Mouse (Mus musculus) urinary bladder, adult 18-20 months (tissue): ENCODE measurements at regions not wholly inside any gene's neighbourhood (a gene's known extent, or its start where the extent isn't known, plus 50 kb on each side); places are given as distances from the start of the nearest gene placed in this dataset.

Experiments used
- DNase-seq, 2 experiments: peaks; one replicate each; pipeline ENCODE4 v3.0.0; 2022; ENCODE audit warnings: low spot score in 2 of 2, mixed read lengths in 2 of 2

DNA sequence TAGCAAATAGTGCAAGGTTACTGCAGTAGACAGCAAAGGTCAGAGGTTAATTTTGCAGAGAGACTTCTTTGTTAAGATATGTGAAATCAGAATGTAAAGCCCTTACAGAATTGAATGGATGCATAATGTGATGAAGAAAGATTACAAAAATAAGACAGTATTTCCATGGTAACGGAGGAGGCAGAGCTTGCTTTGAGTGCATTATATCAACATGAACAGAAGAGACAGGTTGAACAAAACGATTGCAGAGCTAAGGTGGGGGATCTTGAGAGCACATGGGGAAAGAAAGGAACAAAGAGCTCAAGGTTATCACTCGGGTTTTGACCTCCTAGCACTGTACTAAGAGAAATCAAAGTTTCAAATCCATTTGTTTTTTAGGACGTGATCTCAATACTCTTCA lies 106.2 kb upstream of the Rap2b start:
- DNase-seq, result no peak

DNA sequence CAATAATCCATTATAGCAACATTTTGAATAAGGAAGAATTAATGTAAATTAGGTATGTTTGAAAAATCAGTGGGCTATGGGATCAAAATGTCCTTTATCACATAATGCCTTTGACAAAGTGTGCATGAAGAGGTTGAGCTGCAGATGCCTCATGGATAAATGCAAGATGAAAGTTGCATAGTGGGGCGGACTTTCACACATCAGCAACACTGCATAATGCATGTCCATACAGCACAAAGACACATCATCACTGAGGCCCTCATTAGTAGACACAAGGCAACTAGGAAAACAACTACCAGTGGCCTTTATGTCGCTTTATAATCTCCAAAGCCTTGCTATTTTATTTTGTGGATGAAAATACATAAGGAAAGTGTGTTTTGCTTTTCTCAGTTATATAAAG lies 105.8 kb upstream of the Rap2b start:
- no peak for DNase-seq

DNA sequence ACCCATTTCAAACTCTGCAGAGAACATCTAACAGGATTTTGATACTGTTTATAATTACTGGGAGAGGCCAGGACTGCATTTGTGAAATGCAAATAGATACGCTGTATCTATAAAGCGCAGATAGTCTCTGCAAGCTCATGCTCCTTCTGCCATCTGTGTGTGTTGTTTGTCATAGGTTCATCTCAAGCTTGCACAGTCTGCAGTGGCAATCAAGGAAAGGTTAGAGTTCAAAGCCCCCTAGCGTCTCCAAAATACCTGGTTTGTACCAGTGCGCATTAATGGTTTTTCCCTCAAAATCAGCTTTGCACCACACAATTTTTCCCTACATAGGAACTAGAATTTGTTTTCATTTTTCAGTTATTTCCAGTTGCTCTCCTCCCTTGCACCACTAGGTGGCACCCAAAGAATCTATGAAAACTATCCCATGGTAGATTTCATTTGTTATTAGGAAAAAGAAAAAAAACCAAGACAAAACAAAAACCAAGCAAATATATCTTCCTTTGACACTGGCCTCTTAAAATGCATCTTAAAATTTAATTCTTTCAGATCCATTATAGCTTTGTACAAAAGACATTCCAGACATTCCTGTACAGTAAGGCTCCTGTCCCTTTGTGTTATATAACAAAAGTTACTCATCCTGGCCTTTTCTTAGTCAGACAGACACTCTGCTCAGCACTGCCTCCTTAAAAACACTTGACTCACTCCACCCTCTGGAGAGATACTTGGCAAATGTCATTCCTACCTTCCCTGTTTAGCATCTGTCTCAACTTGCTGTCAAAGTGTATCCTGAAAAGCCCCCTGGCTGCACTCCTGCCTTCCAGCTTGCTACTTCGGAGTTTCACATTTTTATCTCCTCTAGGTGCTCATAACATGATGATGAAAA lies 92.7 kb upstream of the Rap2b start:
- peak in 1 of 2 experiments; percentile 7 for DNase-seq

DNA sequence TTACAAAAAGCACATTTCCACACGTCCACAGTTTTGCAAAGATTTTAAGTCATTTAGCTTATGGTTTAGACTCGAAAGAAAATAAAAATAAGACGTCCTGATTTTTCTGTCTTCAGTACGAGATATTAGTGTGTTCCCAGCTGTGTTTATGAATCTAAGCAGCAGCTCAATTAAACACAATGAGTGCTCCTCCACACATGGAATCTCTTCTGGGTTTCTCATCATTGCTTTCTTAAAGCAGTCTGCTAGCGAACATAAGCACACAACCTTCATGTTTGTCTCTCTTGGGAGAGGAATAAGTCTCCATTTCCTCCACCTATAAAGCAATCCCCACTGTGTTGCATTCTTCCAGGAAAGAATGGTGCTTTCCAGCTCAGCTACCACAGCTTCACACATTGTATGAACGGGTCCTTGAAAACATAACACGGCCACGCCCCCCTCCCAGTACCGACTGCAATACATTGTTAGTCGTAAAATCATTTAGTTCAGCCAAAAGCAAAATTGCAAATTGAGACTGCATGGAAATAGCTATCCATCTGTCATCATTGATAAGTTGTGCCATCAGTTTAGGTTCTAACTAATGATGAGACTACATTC lies 75.4 kb upstream of the Rap2b start:
- DNase-seq, result no peak

DNA sequence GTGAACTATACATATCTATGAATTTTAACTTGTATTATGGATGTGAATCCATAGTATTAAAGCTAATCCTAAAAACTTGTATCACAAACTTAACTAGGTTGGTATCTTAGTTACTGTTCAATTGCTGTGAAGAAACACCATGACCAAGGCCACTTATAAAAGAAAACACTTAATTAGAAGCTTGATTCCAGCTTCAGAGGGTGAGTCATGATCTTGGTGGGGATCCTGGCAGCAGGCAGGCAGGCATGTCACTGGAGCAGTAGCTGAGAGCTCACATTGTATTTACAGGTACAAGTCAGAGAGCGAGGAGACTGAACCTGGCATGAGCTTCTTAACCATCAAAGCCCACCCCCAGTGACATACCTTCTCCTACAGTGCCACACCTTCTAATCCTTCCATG lies 73.2 kb upstream of the Rap2b start:
- DNase-seq, result no peak

DNA sequence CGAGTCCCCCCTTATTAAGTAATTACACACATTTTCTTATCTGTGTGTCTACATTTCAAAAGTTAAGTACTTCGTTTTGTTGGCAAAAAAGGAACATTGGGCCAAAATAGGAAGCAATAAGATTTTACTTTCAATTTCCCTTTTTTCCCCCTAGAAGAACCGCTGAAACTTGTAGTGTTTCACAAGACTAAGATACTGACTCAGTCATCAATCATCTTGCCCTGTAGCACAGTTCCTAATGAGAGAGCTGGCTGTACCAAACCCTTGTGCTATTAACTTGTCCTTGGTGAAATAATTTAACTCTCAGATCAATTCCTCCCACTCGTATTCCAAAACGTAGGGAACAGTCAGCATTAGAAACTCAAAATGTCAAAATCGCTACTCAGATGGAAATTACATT lies 66.6 kb upstream of the Rap2b start:
- no peak for DNase-seq

DNA sequence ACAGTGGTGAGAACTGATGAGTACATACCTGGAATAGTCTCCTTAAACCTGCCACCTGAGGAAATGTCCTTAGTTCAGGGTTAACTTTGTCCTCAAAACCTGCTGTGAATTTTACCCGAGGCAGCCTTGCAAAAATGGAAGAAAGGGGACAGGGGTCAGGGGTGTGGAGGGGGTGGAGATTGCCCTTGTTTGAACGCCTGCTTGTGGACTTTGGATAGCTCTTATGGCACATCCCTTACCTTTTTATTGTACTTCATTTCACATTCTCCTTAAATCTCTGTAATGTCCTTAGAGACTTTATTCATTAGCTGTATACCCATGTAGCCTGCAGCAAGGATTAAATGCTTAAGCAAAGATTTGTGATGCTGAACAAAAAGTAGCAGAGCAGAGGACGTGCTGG lies 64.1 kb upstream of the Rap2b start:
- DNase-seq, result no peak

DNA sequence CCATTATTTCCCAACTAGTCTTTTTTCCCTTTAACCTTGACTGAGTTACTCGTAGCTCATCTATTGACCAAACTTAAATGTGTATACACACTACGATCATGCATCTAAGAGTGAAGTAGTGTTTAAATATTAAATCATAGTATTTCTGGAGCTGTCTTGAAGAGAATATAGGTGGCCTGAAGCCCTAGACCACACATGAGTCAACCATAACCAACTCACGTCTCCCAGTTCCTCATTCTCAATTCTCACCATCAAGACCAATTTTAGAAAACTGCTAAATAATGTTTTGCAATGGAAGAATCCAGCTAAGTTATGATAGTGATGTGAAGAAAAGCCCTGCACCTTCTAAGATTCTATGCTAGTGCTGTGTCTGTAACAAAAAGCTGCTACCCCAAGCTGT lies 59.2 kb upstream of the Rap2b start:
- no peak for DNase-seq

DNA sequence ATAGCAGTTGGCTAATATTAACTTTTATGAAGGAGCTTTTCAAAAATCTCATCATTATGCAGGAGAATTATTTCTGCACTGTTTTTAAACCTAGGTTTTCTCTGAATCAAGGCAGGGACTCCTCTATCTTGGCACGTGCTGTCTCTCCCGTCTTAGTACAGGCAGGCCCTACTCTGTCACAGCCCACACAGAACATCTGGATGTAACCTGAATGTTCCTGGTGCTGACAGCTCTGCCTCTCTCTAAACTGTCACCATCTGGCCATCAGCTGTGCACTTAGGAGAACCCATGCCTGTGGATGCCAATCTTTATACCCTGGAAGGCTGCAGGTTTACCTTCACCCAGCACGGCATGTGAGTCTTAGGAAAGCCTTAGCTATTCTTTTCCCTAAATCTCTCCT lies 58.0 kb upstream of the Rap2b start:
- DNase-seq, result no peak

DNA sequence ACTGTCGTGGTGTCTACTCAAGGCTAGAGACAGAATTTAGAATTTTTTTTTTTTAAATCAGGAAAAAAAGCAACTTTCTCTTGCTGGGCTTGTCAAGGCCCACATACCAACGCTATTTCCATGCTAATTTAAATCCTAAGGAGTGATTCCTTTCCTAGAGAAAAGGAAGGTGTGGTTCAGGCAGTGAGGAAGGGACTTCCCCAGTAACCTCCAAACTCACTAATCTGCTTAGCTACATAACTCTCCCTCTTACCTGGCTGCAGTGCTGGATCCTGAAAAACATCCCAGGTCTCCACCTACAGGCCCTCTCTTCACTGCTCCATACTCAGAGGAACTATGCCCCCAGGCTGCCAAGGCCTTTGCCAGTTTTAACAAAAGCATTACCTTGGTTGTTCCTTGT lies 55.1 kb upstream of the Rap2b start:
- no peak for DNase-seq

DNA sequence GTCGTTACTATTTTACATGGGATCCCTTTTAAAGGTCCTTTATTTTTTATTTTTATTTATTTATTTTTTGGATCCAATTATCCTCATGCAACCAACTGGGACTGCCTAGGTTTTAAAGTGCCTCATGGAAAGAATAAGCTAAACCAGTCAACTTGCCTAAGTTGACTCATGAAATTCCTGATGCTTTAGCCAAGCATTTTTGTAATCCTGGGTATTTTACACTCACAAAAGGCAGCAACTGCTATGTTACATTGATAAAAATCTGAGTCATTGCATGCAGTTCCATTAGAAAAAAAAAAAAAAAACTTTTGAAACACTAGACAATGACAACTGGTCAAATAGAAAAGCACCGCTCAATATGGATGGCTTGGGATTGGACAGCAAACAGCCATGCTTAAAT lies 52.7 kb upstream of the Rap2b start:
- DNase-seq, result no peak

DNA sequence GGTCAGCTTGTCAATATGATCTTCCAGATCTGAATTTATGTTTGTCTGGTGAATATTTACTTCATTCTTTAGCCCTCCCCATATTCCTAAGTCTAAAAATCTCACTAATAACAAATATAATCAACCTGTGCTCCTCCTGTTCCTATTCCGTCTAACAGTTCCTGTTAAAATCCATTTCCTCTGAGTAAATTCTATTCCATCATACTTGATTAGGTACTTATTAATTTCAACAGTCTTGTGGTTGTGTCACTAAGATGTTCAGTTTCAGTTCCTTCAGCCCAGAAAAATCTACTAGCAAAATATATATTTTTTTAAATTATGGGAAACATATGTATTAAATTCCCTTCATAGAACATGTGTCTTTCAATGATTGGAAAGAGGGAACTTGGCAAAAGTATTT lies 52.2 kb upstream of the Rap2b start:
- DNase-seq, result no peak
